Mouse (Mus musculus): ENCODE data around the gene Pard3.

Gene Pard3

DNA sequence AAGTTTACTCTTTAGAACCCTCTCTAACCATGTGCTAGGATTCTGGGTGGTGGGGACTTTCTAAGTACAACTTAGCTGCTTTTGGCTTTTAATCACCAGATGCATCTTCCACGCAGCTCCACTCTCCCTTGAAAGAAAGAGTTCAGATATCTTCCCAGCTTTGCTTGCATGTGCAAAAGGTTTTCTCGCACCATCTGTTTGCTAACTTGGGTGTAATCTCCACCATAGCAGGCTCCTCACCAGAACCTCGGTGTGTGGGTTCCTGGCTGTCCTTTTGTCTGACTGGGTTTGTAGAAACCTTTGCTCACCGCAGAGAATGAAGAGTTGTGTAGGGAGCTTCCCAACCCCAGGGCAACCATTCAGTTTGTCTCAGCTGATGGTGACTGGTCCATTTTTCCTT is 462.0 kb downstream of the Pard3 start:
- H3K36me3 ChIP-seq (ENCODE audit: insufficient read depth, low read length) = no peaks in the 10 kb centered on the region
- TF ChIP-seq POU5F1 (IDR thresholded peaks at IDR 0.05; ENCODE audit: borderline replicate concordance, low read length) (no peak), NANOG (IDR thresholded peaks at IDR 0.05; ENCODE audit: borderline replicate concordance, low read length) (no peak), CTCF (conservative IDR thresholded peaks at IDR 0.05; ENCODE audit: low read length) (no peak)
- no peaks in the 10 kb centered on the region for H3K27me3 ChIP-seq (ENCODE audit: insufficient read depth, low read length)
- no peaks in the 10 kb centered on the region for H3K4me1 ChIP-seq (replicated peaks; ENCODE audit: low read depth, low read length)
- no peak overlapping the region for H3K4me3 ChIP-seq (replicated peaks; ENCODE audit: low read length)
- H3K9me3 ChIP-seq (ENCODE audit: low read length) = no peaks in the 10 kb centered on the region

DNA sequence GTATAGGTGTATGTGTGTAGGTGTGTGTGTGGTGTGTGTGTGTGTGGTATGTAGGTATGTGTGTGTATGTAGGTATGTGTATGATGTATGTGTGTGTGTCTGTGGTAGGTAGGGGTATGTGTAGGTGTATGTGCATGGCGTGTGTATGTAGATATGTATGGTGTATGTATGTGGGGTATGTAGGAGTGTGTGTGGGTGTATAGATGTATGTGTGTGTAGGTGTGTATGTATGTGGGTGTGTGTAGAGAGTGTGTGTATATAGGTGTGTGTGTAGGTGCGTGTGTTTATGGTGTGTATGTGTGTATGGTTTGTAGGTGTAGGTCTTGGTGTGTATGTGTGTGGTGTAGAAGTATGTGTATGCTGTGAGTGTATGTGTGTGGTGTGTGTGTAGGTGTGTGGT is 464.6 kb downstream of the Pard3 start:
- no peaks in the 10 kb centered on the region for H3K4me1 ChIP-seq (replicated peaks; ENCODE audit: low read depth, low read length)
- H3K27me3 ChIP-seq (ENCODE audit: insufficient read depth, low read length) = no peaks in the 10 kb centered on the region
- H3K4me3 ChIP-seq (replicated peaks; ENCODE audit: low read length) = no peak overlapping the region
- no peaks in the 10 kb centered on the region for H3K36me3 ChIP-seq (ENCODE audit: insufficient read depth, low read length)
- H3K9me3 ChIP-seq (ENCODE audit: low read length) = no peaks in the 10 kb centered on the region
- TF ChIP-seq NANOG (IDR thresholded peaks at IDR 0.05; ENCODE audit: borderline replicate concordance, low read length) (no peak), POU5F1 (IDR thresholded peaks at IDR 0.05; ENCODE audit: borderline replicate concordance, low read length) (no peak), CTCF (conservative IDR thresholded peaks at IDR 0.05; ENCODE audit: low read length) (no peak)

DNA sequence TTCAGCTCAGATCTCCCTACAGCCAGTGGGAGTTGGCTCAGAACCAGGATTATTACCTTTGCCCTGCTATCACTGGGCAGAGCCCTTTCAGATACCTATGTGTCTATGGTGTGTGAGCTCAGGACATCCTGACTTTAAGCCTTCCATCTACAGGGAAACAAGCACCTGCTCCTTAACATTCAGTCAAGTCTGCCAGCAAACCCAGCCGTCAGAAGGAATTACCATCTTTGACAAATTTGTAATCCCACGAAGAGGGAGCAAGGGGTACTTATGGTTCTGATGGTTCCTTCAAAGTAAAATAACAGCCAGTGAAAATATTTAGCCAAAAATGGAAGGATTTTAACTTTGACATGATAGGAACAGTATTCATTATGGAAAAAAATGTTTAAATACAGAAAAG is 466.1 kb downstream of the Pard3 start:
- TF ChIP-seq POU5F1 (IDR thresholded peaks at IDR 0.05; ENCODE audit: borderline replicate concordance, low read length) (no peak), NANOG (IDR thresholded peaks at IDR 0.05; ENCODE audit: borderline replicate concordance, low read length) (no peak)

DNA sequence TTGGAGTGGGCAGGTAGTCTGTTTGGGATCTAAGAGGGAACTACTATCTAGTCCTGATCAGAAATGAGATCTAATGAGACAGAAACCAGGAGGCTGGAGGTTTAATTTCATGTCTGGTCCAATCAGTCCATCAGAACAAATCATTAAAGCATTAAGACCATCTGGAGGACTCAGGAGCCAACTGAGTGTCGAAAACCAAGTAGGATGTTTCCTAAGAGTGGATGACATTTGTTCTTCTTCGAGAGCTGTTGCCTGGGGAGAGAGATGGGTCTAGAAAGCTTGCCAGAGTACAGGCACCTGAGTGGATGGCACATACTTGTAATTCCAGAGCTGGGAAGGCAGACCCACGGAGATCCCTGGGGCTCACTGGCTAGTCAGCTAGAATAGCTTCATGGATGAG is 468.2 kb downstream of the Pard3 start:
- no peaks in the 10 kb centered on the region for H3K9me3 ChIP-seq (ENCODE audit: low read length)
- no peaks in the 10 kb centered on the region for H3K4me1 ChIP-seq (replicated peaks; ENCODE audit: low read depth, low read length)
- TF ChIP-seq NANOG (IDR thresholded peaks at IDR 0.05; ENCODE audit: borderline replicate concordance, low read length) (no peak), CTCF (conservative IDR thresholded peaks at IDR 0.05; ENCODE audit: low read length) (no peak), POU5F1 (IDR thresholded peaks at IDR 0.05; ENCODE audit: borderline replicate concordance, low read length) (no peak)
- no peaks in the 10 kb centered on the region for H3K27me3 ChIP-seq (ENCODE audit: insufficient read depth, low read length)
- no peaks in the 10 kb centered on the region for H3K36me3 ChIP-seq (ENCODE audit: insufficient read depth, low read length)
- H3K4me3 ChIP-seq (replicated peaks; ENCODE audit: low read length) = no peak overlapping the region

More for the DNA sequence above, 466.1 kb downstream of the Pard3 start:
- Histone ChIP-seq H3K4me1 (replicated peaks; ENCODE audit: low read depth, low read length) (no peaks in the 10 kb centered on the region), H3K4me3 (replicated peaks; ENCODE audit: low read length) (no peak overlapping the region), H3K27me3 (ENCODE audit: insufficient read depth, low read length) (no peaks in the 10 kb centered on the region), H3K9me3 (ENCODE audit: low read length) (no peaks in the 10 kb centered on the region), H3K36me3 (ENCODE audit: insufficient read depth, low read length) (no peaks in the 10 kb centered on the region)

DNA sequence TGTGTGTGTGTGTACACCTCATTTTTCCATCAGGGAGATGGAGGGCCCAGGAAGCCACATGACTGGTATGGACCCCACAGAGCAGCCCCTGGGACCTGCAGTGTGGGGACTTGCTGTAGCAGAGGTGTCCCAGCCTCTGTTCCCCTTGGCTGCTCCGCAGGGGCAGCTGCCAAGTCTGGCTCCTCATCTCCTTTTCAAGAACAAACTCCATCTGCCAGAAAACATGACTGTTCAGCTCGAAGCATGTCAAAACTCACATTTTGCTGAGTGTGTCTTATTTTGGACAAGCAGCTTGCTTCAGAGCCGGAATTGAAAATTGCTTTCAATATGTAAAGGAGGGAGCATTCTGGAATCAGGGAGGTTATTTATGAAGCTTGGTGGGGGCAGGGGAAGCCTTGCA is 471.1 kb downstream of the Pard3 start:
- H3K4me3 ChIP-seq (replicated peaks; ENCODE audit: low read length) = no peak overlapping the region
- no peaks in the 10 kb centered on the region for H3K9me3 ChIP-seq (ENCODE audit: low read length)
- H3K4me1 ChIP-seq (replicated peaks; ENCODE audit: low read depth, low read length) = no peaks in the 10 kb centered on the region
- H3K27me3 ChIP-seq (ENCODE audit: insufficient read depth, low read length) = no peaks in the 10 kb centered on the region
- TF ChIP-seq NANOG (IDR thresholded peaks at IDR 0.05; ENCODE audit: borderline replicate concordance, low read length) = no peak
- no peak for TF ChIP-seq CTCF (conservative IDR thresholded peaks at IDR 0.05; ENCODE audit: low read length)
- TF ChIP-seq POU5F1 (IDR thresholded peaks at IDR 0.05; ENCODE audit: borderline replicate concordance, low read length) = no peak
- no peaks in the 10 kb centered on the region for H3K36me3 ChIP-seq (ENCODE audit: insufficient read depth, low read length)

DNA sequence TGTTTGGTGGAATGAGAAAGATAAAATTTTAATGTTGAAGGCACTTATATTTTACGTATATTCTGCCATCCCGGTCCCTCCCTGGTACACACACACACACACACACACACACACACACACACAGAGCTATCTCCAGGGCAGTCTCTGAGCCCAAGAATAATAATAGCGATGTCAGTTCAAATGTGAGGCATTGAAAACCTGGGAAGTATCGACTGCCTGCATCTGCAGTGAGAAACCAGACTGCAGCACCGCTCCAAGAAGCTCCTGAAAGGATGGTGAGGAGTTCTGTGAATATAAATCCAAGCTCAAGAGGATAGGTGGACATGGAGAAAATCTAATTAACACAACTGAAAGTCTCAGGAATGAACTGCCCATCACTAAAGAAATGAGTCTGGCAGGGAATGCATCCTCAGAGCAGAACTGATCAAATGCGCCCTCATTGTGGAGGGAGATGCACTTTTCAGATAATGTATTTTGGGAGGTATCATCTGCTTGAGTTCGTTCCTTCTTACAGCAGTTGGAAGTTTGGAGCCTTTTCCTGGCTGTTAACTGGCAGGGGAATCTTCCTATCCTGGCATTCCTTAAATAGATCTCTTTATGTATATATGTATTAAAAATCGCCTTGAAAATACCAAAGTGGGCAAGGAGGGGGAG is 471.6 kb downstream of the Pard3 start:
- Histone ChIP-seq H3K36me3 (ENCODE audit: insufficient read depth, low read length) (no peaks in the 10 kb centered on the region), H3K4me1 (replicated peaks; ENCODE audit: low read depth, low read length) (no peaks in the 10 kb centered on the region), H3K4me3 (replicated peaks; ENCODE audit: low read length) (no peak overlapping the region), H3K27me3 (ENCODE audit: insufficient read depth, low read length) (no peaks in the 10 kb centered on the region), H3K9me3 (ENCODE audit: low read length) (no peaks in the 10 kb centered on the region)
- no peak for TF ChIP-seq POU5F1 (IDR thresholded peaks at IDR 0.05; ENCODE audit: borderline replicate concordance, low read length)
- no peak for TF ChIP-seq CTCF (conservative IDR thresholded peaks at IDR 0.05; ENCODE audit: low read length)
- no peak for TF ChIP-seq NANOG (IDR thresholded peaks at IDR 0.05; ENCODE audit: borderline replicate concordance, low read length)

DNA sequence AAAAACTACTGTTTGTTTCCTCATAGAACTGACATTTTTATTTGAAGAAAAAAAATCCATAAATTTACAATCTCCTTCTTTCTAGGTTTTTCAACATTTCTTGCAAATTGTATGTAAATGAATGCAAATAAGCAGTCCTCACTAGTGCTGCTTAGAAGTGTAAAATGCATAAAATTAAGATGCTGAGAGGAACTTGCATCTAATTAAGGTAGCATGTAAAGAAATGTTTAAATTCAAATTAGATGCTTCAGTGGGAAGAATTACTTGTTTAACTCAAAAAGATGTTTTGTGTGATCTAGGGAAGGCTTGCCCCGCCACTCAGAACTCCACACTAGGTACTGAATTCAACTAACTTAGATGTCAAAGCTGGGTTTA is 472.1 kb downstream of the Pard3 start:
- no peaks in the 10 kb centered on the region for H3K36me3 ChIP-seq (ENCODE audit: insufficient read depth, low read length)
- TF ChIP-seq POU5F1 (IDR thresholded peaks at IDR 0.05; ENCODE audit: borderline replicate concordance, low read length) (no peak), NANOG (IDR thresholded peaks at IDR 0.05; ENCODE audit: borderline replicate concordance, low read length) (no peak), CTCF (conservative IDR thresholded peaks at IDR 0.05; ENCODE audit: low read length) (no peak)
- no peaks in the 10 kb centered on the region for H3K4me1 ChIP-seq (replicated peaks; ENCODE audit: low read depth, low read length)
- H3K9me3 ChIP-seq (ENCODE audit: low read length) = no peaks in the 10 kb centered on the region
- H3K4me3 ChIP-seq (replicated peaks; ENCODE audit: low read length) = no peak overlapping the region
- H3K27me3 ChIP-seq (ENCODE audit: insufficient read depth, low read length) = no peaks in the 10 kb centered on the region

DNA sequence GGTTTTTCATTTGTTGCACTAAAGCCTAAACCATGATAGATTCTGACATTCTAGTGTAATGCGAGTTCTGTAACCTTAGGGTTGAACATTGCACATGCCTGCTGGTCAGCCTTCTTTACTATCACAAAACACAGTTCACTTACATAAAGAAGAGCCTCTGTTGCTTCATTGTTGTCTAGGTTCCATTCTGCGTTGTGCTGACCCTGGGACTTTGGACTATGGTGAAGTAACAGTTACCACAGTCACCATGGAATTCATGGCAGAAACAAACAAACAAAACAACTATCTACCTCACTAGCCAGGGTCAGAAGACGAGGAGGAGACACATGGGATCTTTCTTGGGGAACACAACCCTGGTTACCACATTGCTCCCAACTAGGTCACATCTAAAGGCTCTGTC is 476.1 kb downstream of the Pard3 start:
- TF ChIP-seq POU5F1 (IDR thresholded peaks at IDR 0.05; ENCODE audit: borderline replicate concordance, low read length) (no peak), NANOG (IDR thresholded peaks at IDR 0.05; ENCODE audit: borderline replicate concordance, low read length) (no peak)
- no peak overlapping the region for H3K4me3 ChIP-seq (replicated peaks; ENCODE audit: low read length)

DNA sequence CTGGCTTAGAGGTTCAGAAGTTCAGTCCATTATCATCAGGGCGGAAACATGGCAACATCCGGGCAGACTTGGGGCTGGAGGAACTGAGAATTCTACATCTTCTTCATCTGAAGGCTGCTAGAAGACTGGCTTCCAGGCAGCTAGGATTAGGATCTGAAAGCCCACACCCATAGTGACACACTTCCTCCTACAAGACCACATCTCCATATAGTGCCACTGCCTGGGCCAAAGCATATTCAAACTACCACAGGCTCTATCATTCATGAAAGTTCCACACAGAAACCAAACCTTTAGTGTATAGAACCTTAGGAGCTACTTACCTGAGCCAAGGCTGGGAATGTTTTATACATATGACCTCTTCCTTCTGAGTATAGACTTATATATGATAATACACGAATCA is 476.6 kb downstream of the Pard3 start:
- Histone ChIP-seq H3K4me1 (replicated peaks; ENCODE audit: low read depth, low read length) (no peaks in the 10 kb centered on the region), H3K36me3 (ENCODE audit: insufficient read depth, low read length) (no peaks in the 10 kb centered on the region), H3K9me3 (ENCODE audit: low read length) (no peaks in the 10 kb centered on the region), H3K4me3 (replicated peaks; ENCODE audit: low read length) (no peak overlapping the region), H3K27me3 (ENCODE audit: insufficient read depth, low read length) (no peaks in the 10 kb centered on the region)
- TF ChIP-seq POU5F1 (IDR thresholded peaks at IDR 0.05; ENCODE audit: borderline replicate concordance, low read length) (no peak), NANOG (IDR thresholded peaks at IDR 0.05; ENCODE audit: borderline replicate concordance, low read length) (no peak), CTCF (conservative IDR thresholded peaks at IDR 0.05; ENCODE audit: low read length) (no peak)

More for the DNA sequence above, 476.1 kb downstream of the Pard3 start:
- Histone ChIP-seq H3K9me3 (ENCODE audit: low read length) (no peaks in the 10 kb centered on the region), H3K36me3 (ENCODE audit: insufficient read depth, low read length) (no peaks in the 10 kb centered on the region), H3K27me3 (ENCODE audit: insufficient read depth, low read length) (no peaks in the 10 kb centered on the region), H3K4me1 (replicated peaks; ENCODE audit: low read depth, low read length) (no peaks in the 10 kb centered on the region)

Measured in E14TG2a.4 (cell line).